Mouse (Mus musculus): Measurements from ENCODE around the gene Fam129c.

DNA sequence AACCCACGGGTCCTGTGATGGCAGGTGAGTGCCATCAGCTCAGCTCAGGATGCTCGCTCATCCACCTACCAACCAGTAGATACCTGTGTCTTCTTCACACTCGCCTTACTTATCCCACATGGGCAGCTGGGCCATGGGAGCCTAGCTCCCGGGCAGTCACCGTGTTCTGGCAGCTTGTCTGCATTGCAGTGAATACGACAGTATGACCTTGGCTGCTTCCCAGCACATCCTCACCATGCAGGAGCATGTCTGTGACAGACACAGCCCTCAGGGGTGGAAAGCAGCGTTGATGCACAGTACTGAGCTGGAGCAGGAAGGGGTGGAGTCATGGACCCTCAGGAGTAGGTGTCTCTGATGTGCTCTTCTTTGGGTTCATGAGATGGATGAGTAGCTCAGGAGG, 23.0 kb upstream of the Fam129c start:
- no peak for TF ChIP-seq POLR2A (IDR thresholded peaks at IDR 0.05; ENCODE audit: borderline replicate concordance, extremely low read depth, low read depth, low read length)
- no peak for TF ChIP-seq CTCF (IDR thresholded peaks at IDR 0.05; ENCODE audit: insufficient read depth, low read length)

All from lung, adult 2 months (tissue).